Mouse (Mus musculus) lung, embryonic 14.5 days (tissue): ENCODE data around the gene Cxcr5. TPM values are rescaled to one million over a fixed set of nuclear protein-coding genes. Genes with fewer than 3 reads are reported as not detected.

ENCODE experiments used
- ATAC-seq: fragments of 200-750 bp; cut with Nextera tagmentation; 2 replicates; pipeline ENCODE4 v1.8.0; 2017; ENCODE audit warnings: mild to moderate bottlenecking, moderate TSS enrichment, moderate library complexity; ENCODE audit not compliant: insufficient read depth
- DNase-seq: peaks from one replicate; pipeline ENCODE4 v3.0.0-alpha.2; 2015
- H3K27ac ChIP-seq: fragments of 300-500 bp; sonication (generic); 2 replicates; pipeline ENCODE4 v1.5.1; 2014; ENCODE audit warnings: low read depth, mild to moderate bottlenecking, moderate library complexity
- H3K27me3 ChIP-seq: fragments of 300-500 bp; sonication (generic); 2 replicates; pipeline ENCODE4 v1.6.1; 2014; ENCODE audit warnings: low read length, control low read depth; ENCODE audit not compliant: insufficient read depth
- H3K36me3 ChIP-seq: fragments of 300-500 bp; sonication (generic); 2 replicates; pipeline ENCODE4 v1.6.1; 2014; ENCODE audit warnings: control low read depth; ENCODE audit not compliant: insufficient read depth
- H3K4me1 ChIP-seq: fragments of 300-500 bp; sonication (generic); 2 replicates; pipeline ENCODE4 v1.6.1; 2014; ENCODE audit warnings: antibody characterized with exemption, control low read depth; ENCODE audit not compliant: insufficient read depth
- H3K4me2 ChIP-seq: fragments of 300-500 bp; sonication (generic); 2 replicates; pipeline ENCODE4 v1.6.1; 2014; ENCODE audit warnings: mild to moderate bottlenecking
- H3K4me3 ChIP-seq: fragments of 300-500 bp; sonication (generic); 2 replicates; pipeline ENCODE4 v1.5.1; 2014; ENCODE audit warnings: low read depth, low read length
- H3K9ac ChIP-seq: fragments of 300-500 bp; sonication (generic); 2 replicates; pipeline ENCODE4 v1.6.1; 2014
- H3K9me3 ChIP-seq: fragments of 300-500 bp; sonication (generic); 2 replicates; pipeline ENCODE4 v1.6.1; 2016; ENCODE audit warnings: low read depth, low read length, control low read depth
- CTCF ChIP-seq: IDR thresholded peaks from 2 replicates; pipeline ENCODE4 v1.5.1; 2016; ENCODE audit warnings: antibody characterized with exemption, low read depth
- WGBS: fragments of 180-500 bp; shearing (Covaris S2); extraction: QIAGEN DNeasy Blood & Tissue Kit; methylation state at CpG from one replicate; pipeline ENCODE4 v1.1.7; 2014; 5-methylcytosine and 5-hydroxymethylcytosine counted together
- polyA plus RNA-seq: library from polyadenylated mRNA; unstranded; fragments of >200 nt; fragmentation: Nextera tagmentation; extraction: Ambion mirVana; gene quantifications from 2 replicates; pipeline ENCODE4 v1.2.1, GENCODE M21; 2014

Gene Cxcr5
- polyA plus RNA-seq, 1 experiment from 2014 or later, result not detected

DNA sequence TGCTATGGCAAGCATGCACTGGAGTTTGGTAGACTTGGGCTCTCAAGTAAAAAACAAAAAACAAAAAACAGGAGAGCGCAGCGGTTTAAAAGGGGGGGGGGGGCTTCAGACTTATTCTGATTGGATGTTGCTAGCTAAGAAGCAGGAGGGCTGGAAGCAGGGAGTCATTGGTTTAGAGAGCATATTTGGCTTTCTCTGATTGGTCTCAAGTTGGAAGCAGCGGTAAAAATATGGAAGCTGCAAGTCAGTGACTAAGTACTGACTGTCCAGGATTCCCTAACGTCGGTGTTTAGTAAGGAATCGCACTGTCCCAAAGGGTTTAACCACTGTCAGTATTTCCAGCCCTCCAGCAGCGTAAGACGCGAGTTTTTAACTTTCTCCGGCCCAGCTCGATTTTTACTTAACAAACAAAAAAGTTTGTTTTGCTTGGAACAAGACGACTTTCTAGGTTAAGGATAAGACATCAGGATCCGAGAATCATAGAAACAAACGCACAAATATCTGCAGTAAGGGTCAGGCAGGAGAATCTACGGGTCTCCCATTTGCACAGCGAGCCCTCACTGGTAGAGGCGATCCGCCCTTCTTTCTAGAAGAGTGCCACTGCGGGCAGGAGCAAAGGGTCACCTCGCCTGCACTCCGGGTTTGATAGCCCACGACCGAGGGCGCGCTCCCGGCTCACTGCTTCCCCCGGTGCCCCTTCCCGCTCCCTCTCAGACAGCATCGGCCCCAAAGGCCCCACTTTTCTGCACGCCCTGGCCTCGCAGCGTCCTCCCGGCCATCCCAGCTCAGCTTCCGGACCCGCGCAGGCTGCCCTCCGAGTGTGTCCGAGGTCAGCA is 42.0 kb upstream of the Cxcr5 start:
- Histone ChIP-seq H3K9ac (peak overlapping the region; percentile 100), H3K36me3 (peaks cover 19% of the 10 kb centered on the region), H3K27me3 (no peaks in the 10 kb centered on the region), H3K4me3 (peak overlapping the region; percentile 99), H3K9me3 (no peaks in the 10 kb centered on the region), H3K27ac (peak overlapping the region; percentile 99), H3K4me1 (peaks cover 4% of the 10 kb centered on the region), H3K4me2 (peak overlapping the region; percentile 80)
- peak; percentile 90 for DNase-seq
- peak; percentile 84 for ATAC-seq
- WGBS, result under 1% methylated on average over 38 of the region's 38 CpGs
- no peak for TF ChIP-seq CTCF

GRCm38 (mm10) chr9:44602766-44603165 is 41.1 kb upstream of the Cxcr5 start:
- no peak for TF ChIP-seq CTCF
- H3K36me3 ChIP-seq, result peaks cover 10% of the 10 kb centered on the region
- peaks cover 4% of the 10 kb centered on the region for H3K4me1 ChIP-seq
- no peak overlapping the region for H3K27ac ChIP-seq
- H3K27me3 ChIP-seq, result 0 out of 2 replicates have a peak, but pooled peaks cover 3% of the 10 kb centered on the region
- no peak for ATAC-seq
- no peak for DNase-seq
- peak overlapping the region; percentile 99 for H3K4me3 ChIP-seq
- H3K9ac ChIP-seq, result 0 out of 2 replicates have a peak overlapping the region, but pooled peaks have one; percentile 35
- H3K4me2 ChIP-seq, result peak overlapping the region; percentile 80
- H3K9me3 ChIP-seq, result no peaks in the 10 kb centered on the region
- 68% methylated on average over 6 of the region's 6 CpGs for WGBS

GRCm38 (mm10) chr9:44600801-44601200 is 39.1 kb upstream of the Cxcr5 start:
- Histone ChIP-seq H3K4me1 (no peaks in the 10 kb centered on the region; the same call in 1 of the 2 replicates), H3K4me3 (no peak overlapping the region), H3K36me3 (no peaks in the 10 kb centered on the region), H3K27me3 (0 out of 2 replicates have a peak, but pooled peaks cover 3% of the 10 kb centered on the region), H3K4me2 (no peak overlapping the region), H3K9ac (no peak overlapping the region), H3K9me3 (no peaks in the 10 kb centered on the region), H3K27ac (no peak overlapping the region)
- 77% methylated on average over 6 of the region's 6 CpGs for WGBS
- ATAC-seq (no peak), DNase-seq (no peak)
- no peak for TF ChIP-seq CTCF

- no peak for DNase-seq
- ATAC-seq, result no peak
- Histone ChIP-seq H3K4me3 (no peak overlapping the region), H3K9ac (no peak overlapping the region), H3K27me3 (0 out of 2 replicates have a peak, but pooled peaks cover 3% of the 10 kb centered on the region), H3K9me3 (no peaks in the 10 kb centered on the region), H3K4me1 (no peaks in the 10 kb centered on the region; the same call in 1 of the 2 replicates), H3K36me3 (no peaks in the 10 kb centered on the region), H3K27ac (no peak overlapping the region), H3K4me2 (peak overlapping the region; percentile 53; the same call in 1 of the 2 replicates)
- WGBS, result 18% methylated on average over 5 of the region's 6 CpGs
- no peak for TF ChIP-seq CTCF
These were observed 37.9 kb upstream of the Cxcr5 start for GRCm38 (mm10) chr9:44599616-44600015.

- no peak overlapping the region for H3K27ac ChIP-seq
- H3K9me3 ChIP-seq, result no peaks in the 10 kb centered on the region
- H3K4me1 ChIP-seq, result no peaks in the 10 kb centered on the region; the same call in 1 of the 2 replicates
- DNase-seq (peak; percentile 59), ATAC-seq (peak; percentile 32; the same call in 1 of the 2 replicates)
- H3K36me3 ChIP-seq, result no peaks in the 10 kb centered on the region
- H3K4me2 ChIP-seq, result peak overlapping the region; percentile 53
- H3K4me3 ChIP-seq, result peak overlapping the region; percentile 16
- 4% methylated on average over 18 of the region's 18 CpGs for WGBS
- no peak overlapping the region for H3K9ac ChIP-seq
- 0 out of 2 replicates have a peak, but pooled peaks cover 3% of the 10 kb centered on the region for H3K27me3 ChIP-seq
- TF ChIP-seq CTCF, result no peak
These were observed 37.3 kb upstream of the Cxcr5 start for GRCm38 (mm10) chr9:44598899-44599495.

DNA sequence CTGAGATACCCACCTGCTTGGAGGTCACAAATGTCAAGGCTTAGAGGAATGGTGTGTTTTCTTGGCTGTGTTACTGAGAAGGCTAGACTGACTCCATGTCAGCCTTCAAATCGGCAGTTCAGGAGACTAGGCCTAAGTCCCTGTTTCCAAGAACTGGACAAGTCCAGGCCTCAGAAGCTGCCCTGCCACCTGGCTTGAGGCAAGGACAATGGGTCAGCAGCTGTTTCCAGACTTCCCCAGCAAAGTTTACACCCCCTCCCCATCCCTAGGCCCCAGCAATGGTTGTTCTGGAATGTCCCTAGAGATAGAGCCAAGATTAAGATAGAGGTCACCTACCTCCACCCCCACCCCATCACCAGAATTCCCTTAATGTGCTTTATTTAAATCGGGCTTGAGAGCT is 36.1 kb upstream of the Cxcr5 start:
- 77% methylated on average over 2 of the region's 2 CpGs for WGBS
- DNase-seq (no peak), ATAC-seq (no peak)
- no peak overlapping the region for H3K9ac ChIP-seq
- H3K27ac ChIP-seq, result no peak overlapping the region
- H3K36me3 ChIP-seq, result no peaks in the 10 kb centered on the region
- H3K9me3 ChIP-seq, result no peaks in the 10 kb centered on the region
- H3K4me1 ChIP-seq, result no peaks in the 10 kb centered on the region; the same call in 1 of the 2 replicates
- H3K27me3 ChIP-seq, result 0 out of 2 replicates have a peak, but pooled peaks cover 3% of the 10 kb centered on the region
- H3K4me2 ChIP-seq, result no peak overlapping the region
- H3K4me3 ChIP-seq, result no peak overlapping the region
- no peak for TF ChIP-seq CTCF

- ATAC-seq (no peak), DNase-seq (no peak)
- WGBS, result 88% methylated on average over 1 of the region's 1 CpGs
- Histone ChIP-seq H3K27me3 (0 out of 2 replicates have a peak, but pooled peaks cover 3% of the 10 kb centered on the region), H3K4me3 (no peak overlapping the region), H3K9me3 (no peaks in the 10 kb centered on the region), H3K9ac (no peak overlapping the region), H3K4me2 (no peak overlapping the region), H3K36me3 (no peaks in the 10 kb centered on the region), H3K4me1 (no peaks in the 10 kb centered on the region; the same call in 1 of the 2 replicates), H3K27ac (no peak overlapping the region)
- TF ChIP-seq CTCF, result no peak
These were observed 33.9 kb upstream of the Cxcr5 start for GRCm38 (mm10) chr9:44595537-44595930.
